Mouse (Mus musculus): ENCODE measurements around the gene Tsen54. TPM values are rescaled to one million over a fixed set of nuclear protein-coding genes. Genes with fewer than 3 reads are reported as not detected.

The Tsen54 gene
- total and polyA plus RNA-seq, 2 experiments from 2014 or later: 16.8 to 23.5 TPM

GRCm38 (mm10) chr11:115836656-115837395, 22.3 kb downstream of the Tsen54 start:
- Histone ChIP-seq H3K36me3 (ENCODE audit: insufficient read depth) (no peaks in the 10 kb centered on the region), H3K4me2 (ENCODE audit: low read depth) (no peak overlapping the region), H3K27ac (ENCODE audit: low read depth, low read length) (no peak overlapping the region), H3K4me1 (ENCODE audit: insufficient read depth) (no peaks in the 10 kb centered on the region), H3K4me3 (ENCODE audit: low read depth, low read length) (no peak overlapping the region), H3K9ac (no peak overlapping the region), H3K27me3 (ENCODE audit: insufficient read depth, low read length) (no peaks in the 10 kb centered on the region), H3K9me3 (ENCODE audit: low read length) (no peaks in the 10 kb centered on the region)
- DNase-seq (no peak), ATAC-seq (no peak)
- no peak for TF ChIP-seq CTCF (IDR thresholded peaks at IDR 0.05; ENCODE audit: low read depth)
- WGBS: 39% methylated on average over 11 of the region's 11 CpGs

GRCm38 (mm10) chr11:115837606-115838345, 23.3 kb downstream of the Tsen54 start:
- 92% methylated on average over 22 of the region's 22 CpGs for WGBS
- no peaks in the 10 kb centered on the region for H3K27me3 ChIP-seq (ENCODE audit: insufficient read depth, low read length)
- no peak overlapping the region for H3K27ac ChIP-seq (ENCODE audit: low read depth, low read length)
- no peaks in the 10 kb centered on the region for H3K9me3 ChIP-seq (ENCODE audit: low read length)
- H3K4me3 ChIP-seq (ENCODE audit: low read depth, low read length): no peak overlapping the region
- ATAC-seq (no peak), DNase-seq (no peak)
- H3K9ac ChIP-seq: no peak overlapping the region
- no peaks in the 10 kb centered on the region for H3K36me3 ChIP-seq (ENCODE audit: insufficient read depth)
- H3K4me2 ChIP-seq (ENCODE audit: low read depth): no peak overlapping the region
- H3K4me1 ChIP-seq (ENCODE audit: insufficient read depth): no peaks in the 10 kb centered on the region
- TF ChIP-seq CTCF (IDR thresholded peaks at IDR 0.05; ENCODE audit: low read depth): no peak

- no peak overlapping the region for H3K9ac ChIP-seq
- no peaks in the 10 kb centered on the region for H3K27me3 ChIP-seq (ENCODE audit: insufficient read depth, low read length)
- no peak for TF ChIP-seq CTCF (IDR thresholded peaks at IDR 0.05; ENCODE audit: low read depth)
- DNase-seq (no peak), ATAC-seq (no peak)
- 47% methylated on average over 4 of the region's 4 CpGs for WGBS
- H3K27ac ChIP-seq (ENCODE audit: low read depth, low read length): no peak overlapping the region
- H3K36me3 ChIP-seq (ENCODE audit: insufficient read depth): no peaks in the 10 kb centered on the region
- no peaks in the 10 kb centered on the region for H3K4me1 ChIP-seq (ENCODE audit: insufficient read depth)
- no peak overlapping the region for H3K4me3 ChIP-seq (ENCODE audit: low read depth, low read length)
- H3K9me3 ChIP-seq (ENCODE audit: low read length): no peaks in the 10 kb centered on the region
- H3K4me2 ChIP-seq (ENCODE audit: low read depth): no peak overlapping the region
Observed at GRCm38 (mm10) chr11:115838895-115839311, 24.4 kb downstream of the Tsen54 start.

GRCm38 (mm10) chr11:115839732-115840131, 25.2 kb downstream of the Tsen54 start:
- H3K4me3 ChIP-seq (ENCODE audit: low read depth, low read length): no peak overlapping the region
- TF ChIP-seq CTCF (IDR thresholded peaks at IDR 0.05; ENCODE audit: low read depth): no peak
- no peaks in the 10 kb centered on the region for H3K27me3 ChIP-seq (ENCODE audit: insufficient read depth, low read length)
- H3K36me3 ChIP-seq (ENCODE audit: insufficient read depth): no peaks in the 10 kb centered on the region
- no peaks in the 10 kb centered on the region for H3K9me3 ChIP-seq (ENCODE audit: low read length)
- H3K9ac ChIP-seq: no peak overlapping the region
- 69% methylated on average over 3 of the region's 3 CpGs for WGBS
- no peak for ATAC-seq
- DNase-seq: no peak
- no peak overlapping the region for H3K27ac ChIP-seq (ENCODE audit: low read depth, low read length)
- H3K4me2 ChIP-seq (ENCODE audit: low read depth): no peak overlapping the region
- no peaks in the 10 kb centered on the region for H3K4me1 ChIP-seq (ENCODE audit: insufficient read depth)

- H3K4me2 ChIP-seq (ENCODE audit: low read depth): no peak overlapping the region
- WGBS: 85% methylated on average over 6 of the region's 6 CpGs
- H3K27me3 ChIP-seq (ENCODE audit: insufficient read depth, low read length): no peaks in the 10 kb centered on the region
- H3K9ac ChIP-seq: no peak overlapping the region
- H3K36me3 ChIP-seq (ENCODE audit: insufficient read depth): no peaks in the 10 kb centered on the region
- H3K9me3 ChIP-seq (ENCODE audit: low read length): no peaks in the 10 kb centered on the region
- H3K4me3 ChIP-seq (ENCODE audit: low read depth, low read length): no peak overlapping the region
- no peak overlapping the region for H3K27ac ChIP-seq (ENCODE audit: low read depth, low read length)
- no peaks in the 10 kb centered on the region for H3K4me1 ChIP-seq (ENCODE audit: insufficient read depth)
- ATAC-seq (no peak), DNase-seq (no peak)
- no peak for TF ChIP-seq CTCF (IDR thresholded peaks at IDR 0.05; ENCODE audit: low read depth)
Observed at GRCm38 (mm10) chr11:115841044-115841443, 26.5 kb downstream of the Tsen54 start.

GRCm38 (mm10) chr11:115841961-115842550, 27.5 kb downstream of the Tsen54 start:
- ATAC-seq: no peak
- DNase-seq: no peak

More at GRCm38 (mm10) chr11:115841961-115842550, 27.5 kb downstream of the Tsen54 start:
- Histone ChIP-seq H3K4me3 (ENCODE audit: low read depth, low read length) (no peak overlapping the region), H3K27me3 (ENCODE audit: insufficient read depth, low read length) (no peaks in the 10 kb centered on the region), H3K4me2 (ENCODE audit: low read depth) (no peak overlapping the region), H3K4me1 (ENCODE audit: insufficient read depth) (no peaks in the 10 kb centered on the region), H3K36me3 (ENCODE audit: insufficient read depth) (no peaks in the 10 kb centered on the region), H3K9me3 (ENCODE audit: low read length) (no peaks in the 10 kb centered on the region), H3K27ac (ENCODE audit: low read depth, low read length) (no peak overlapping the region), H3K9ac (no peak overlapping the region)
- 28% methylated on average over 6 of the region's 6 CpGs for WGBS
- no peak for TF ChIP-seq CTCF (IDR thresholded peaks at IDR 0.05; ENCODE audit: low read depth)

All from forebrain, postnatal 0 days (tissue).